Mouse (Mus musculus) embryo, embryonic 10 days (tissue): ENCODE measurements at regions not wholly inside any gene's neighbourhood (a gene's known extent, or its start where the extent isn't known, plus 50 kb on each side); places are given as distances from the start of the nearest gene placed in this dataset.

Source experiments
- DNase-seq: peaks from one replicate; pipeline ENCODE4 v3.0.0-alpha.2; 2015; ENCODE audit warnings: low spot score

GRCm38 (mm10) chr4:22998994-22999393, 510.8 kb upstream of the Pou3f2 start:
- DNase-seq, result peak; percentile 61

- DNase-seq, result peak; percentile 59
These were observed 509.2 kb upstream of the Pou3f2 start for GRCm38 (mm10) chr4:22997198-22997985.

GRCm38 (mm10) chr4:22986763-22987468, 498.8 kb upstream of the Pou3f2 start:
- peak; percentile 52 for DNase-seq

- DNase-seq, result no peak
These were observed 485.5 kb upstream of the Pou3f2 start for GRCm38 (mm10) chr4:22973585-22974116.

- DNase-seq, result no peak
These were observed 484.8 kb upstream of the Pou3f2 start for GRCm38 (mm10) chr4:22972784-22973584.

- peak; percentile 41 for DNase-seq
These were observed 483.0 kb upstream of the Pou3f2 start for GRCm38 (mm10) chr4:22971127-22971526.

- DNase-seq, result peak; percentile 64
These were observed 482.3 kb upstream of the Pou3f2 start for GRCm38 (mm10) chr4:22970495-22970894.

- no peak for DNase-seq
These were observed 461.3 kb upstream of the Pou3f2 start for GRCm38 (mm10) chr4:22949422-22949821.

- DNase-seq, result no peak
These were observed 460.7 kb upstream of the Pou3f2 start for GRCm38 (mm10) chr4:22948880-22949279.

- peak; percentile 78 for DNase-seq
These were observed 458.7 kb upstream of the Pou3f2 start for GRCm38 (mm10) chr4:22946788-22947406.

GRCm38 (mm10) chr4:22938302-22938701, 450.1 kb upstream of the Pou3f2 start:
- no peak for DNase-seq

GRCm38 (mm10) chr4:22924181-22924580, 436.0 kb upstream of the Pou3f2 start:
- no peak for DNase-seq

GRCm38 (mm10) chr4:22914886-22915285, 426.7 kb upstream of the Pou3f2 start:
- DNase-seq, result no peak

- DNase-seq, result no peak
These were observed 404.5 kb upstream of the Pou3f2 start for GRCm38 (mm10) chr4:22892694-22893046.

GRCm38 (mm10) chr4:22891974-22892693, 404.0 kb upstream of the Pou3f2 start:
- no peak for DNase-seq

- no peak for DNase-seq
These were observed 392.5 kb upstream of the Pou3f2 start for GRCm38 (mm10) chr4:22880692-22881091.

- no peak for DNase-seq
These were observed 387.2 kb upstream of the Pou3f2 start for GRCm38 (mm10) chr4:22875392-22875791.

GRCm38 (mm10) chr4:22836124-22836445, 347.9 kb upstream of the Pou3f2 start:
- no peak for DNase-seq

- DNase-seq, result peak; percentile 81
These were observed 347.4 kb upstream of the Pou3f2 start for GRCm38 (mm10) chr4:22835381-22836123.

GRCm38 (mm10) chr4:22833851-22834440, 345.8 kb upstream of the Pou3f2 start:
- DNase-seq, result no peak
